Mouse (Mus musculus): ENCODE measurements at regions not wholly inside any gene's neighbourhood (a gene's known extent, or its start where the extent isn't known, plus 50 kb on each side); places are given as distances from the start of the nearest gene placed in this dataset.

- TF ChIP-seq CTCF (IDR thresholded peaks at IDR 0.05; ENCODE audit: extremely low read depth, insufficient read length, insufficient replicate concordance, low read depth, low read length) (no peak), POLR2A (IDR thresholded peaks at IDR 0.05; ENCODE audit: low read depth, low read length) (no peak)
Measured at GRCm38 (mm10) chr3:34214233-34214632, 133.1 kb upstream of the Dnajc19 start.
